Mouse (Mus musculus) liver, adult 2 months (tissue): Measurements from ENCODE around the gene Drd1.

Experiments used
- CTCF ChIP-seq: fragments of 200-500 bp; IDR thresholded peaks from 2 replicates; pipeline ENCODE4 v1.5.1; 2011; ENCODE audit warnings: low read depth, low read length, control low read depth
- POLR2A ChIP-seq: fragments of 200-500 bp; IDR thresholded peaks from 2 replicates; pipeline ENCODE4 v1.6.1; 2011; ENCODE audit warnings: low read length, control low read depth; ENCODE audit not compliant: insufficient read depth; ENCODE audit errors: extremely low read depth

GRCm38 (mm10) chr13:54084178-54084577, 28.7 kb upstream of the Drd1 start:
- TF ChIP-seq CTCF, result no peak
- TF ChIP-seq POLR2A, result no peak
